Mouse (Mus musculus) brain, embryonic 18.5 days (tissue): Measurements from ENCODE around the gene Mcur1.

Experiments used
- DNase-seq: peaks from one replicate; pipeline ENCODE4 v3.0.0-alpha.2; 2012; ENCODE audit warnings: low read depth, low spot score

Mcur1 gene

DNA sequence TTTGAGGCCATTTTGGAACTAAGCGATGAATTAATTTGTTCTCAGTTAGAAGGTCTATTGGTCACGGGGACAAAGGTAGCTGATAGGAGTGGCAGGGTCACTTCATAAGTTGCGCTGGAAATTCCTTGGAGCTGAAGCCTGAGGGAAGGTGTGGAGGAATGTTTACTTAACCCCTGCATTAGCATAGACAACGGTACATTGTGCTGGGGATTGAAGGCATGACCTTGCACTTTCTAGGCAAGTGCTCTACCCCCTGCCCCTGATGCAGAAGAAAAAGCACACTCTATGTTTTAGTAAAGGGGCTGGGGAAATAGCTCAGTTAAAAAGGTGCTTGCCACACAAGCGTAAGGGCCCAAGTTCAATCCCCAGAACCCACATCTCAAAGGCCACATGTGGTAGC is 33.7 kb downstream of the Mcur1 start:
- DNase-seq = no peak

DNA sequence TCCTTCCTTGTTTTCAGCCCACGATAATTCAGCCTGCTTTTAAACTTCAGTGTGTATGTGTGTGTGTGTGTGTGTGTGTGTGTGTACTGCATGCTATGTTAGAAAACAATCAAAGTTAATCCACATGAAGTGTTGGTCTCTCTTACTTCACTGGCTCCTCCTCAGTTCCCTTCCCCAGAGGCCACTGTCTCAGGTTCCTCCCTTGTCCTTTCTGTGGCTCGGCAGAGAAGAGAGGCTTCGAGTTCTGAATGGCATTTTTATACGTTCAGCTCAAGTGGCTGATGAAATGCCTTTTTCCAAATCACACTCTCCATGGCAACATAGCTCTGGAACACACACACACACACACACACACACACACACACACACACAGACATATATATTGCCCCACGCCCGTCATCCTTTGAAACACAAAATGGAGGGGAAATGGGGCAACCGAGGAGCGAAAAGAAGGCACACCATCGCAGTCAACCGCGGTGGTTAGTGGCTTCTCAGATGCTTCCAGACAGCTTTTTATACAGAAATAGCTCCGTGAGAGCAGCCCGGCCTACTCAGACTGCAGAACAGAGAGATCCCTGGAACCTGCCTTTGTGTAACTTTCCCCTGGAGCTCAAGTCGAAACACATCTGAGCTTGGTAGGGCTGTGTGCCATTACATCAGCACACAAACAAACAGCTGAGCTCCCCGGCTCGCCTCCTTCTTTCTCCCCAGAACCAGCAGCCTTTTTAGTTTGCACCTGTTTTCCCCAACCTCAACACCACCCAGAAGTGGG is 34.4 kb downstream of the Mcur1 start:
- no peak for DNase-seq

DNA sequence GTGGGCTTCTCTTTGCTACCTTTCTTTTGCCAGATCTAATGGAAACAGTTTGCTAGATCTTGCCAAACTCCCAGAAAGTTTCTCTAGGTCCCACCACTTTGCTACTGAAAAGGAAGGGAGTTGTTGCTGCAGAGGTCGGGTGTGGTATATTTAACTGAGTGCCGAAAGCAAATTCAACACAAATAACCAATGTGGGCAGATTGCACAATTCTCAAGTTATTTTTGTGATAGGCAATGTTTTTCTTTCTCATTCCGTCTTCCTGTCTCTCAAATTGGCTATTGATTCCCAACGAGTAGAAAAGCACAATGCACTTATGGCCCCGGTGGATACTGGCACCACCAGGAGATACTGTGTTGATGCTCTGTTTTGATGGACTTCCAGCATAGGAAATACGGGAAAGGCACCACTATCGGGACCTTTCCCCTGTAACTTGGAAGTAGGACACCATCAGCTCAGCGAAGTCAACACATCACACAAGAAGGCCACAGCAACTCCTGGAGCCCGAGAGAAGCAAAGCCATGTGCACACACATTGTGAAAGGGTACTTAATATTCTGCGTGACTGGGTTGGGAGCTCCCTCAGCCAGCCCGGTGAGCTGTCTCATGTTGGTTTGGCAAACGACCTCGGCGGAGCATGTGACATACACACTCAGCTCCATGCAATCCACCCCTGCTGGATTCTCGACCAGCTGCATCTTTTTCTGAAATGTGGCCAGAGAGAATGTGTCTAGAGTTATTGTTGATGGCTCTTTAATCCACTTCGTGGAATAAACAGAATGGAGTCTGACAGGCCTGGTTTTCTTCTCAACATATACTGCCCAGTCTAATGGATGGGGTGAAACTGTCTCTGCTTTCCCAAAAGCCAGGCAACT is 35.3 kb downstream of the Mcur1 start:
- no peak for DNase-seq

DNA sequence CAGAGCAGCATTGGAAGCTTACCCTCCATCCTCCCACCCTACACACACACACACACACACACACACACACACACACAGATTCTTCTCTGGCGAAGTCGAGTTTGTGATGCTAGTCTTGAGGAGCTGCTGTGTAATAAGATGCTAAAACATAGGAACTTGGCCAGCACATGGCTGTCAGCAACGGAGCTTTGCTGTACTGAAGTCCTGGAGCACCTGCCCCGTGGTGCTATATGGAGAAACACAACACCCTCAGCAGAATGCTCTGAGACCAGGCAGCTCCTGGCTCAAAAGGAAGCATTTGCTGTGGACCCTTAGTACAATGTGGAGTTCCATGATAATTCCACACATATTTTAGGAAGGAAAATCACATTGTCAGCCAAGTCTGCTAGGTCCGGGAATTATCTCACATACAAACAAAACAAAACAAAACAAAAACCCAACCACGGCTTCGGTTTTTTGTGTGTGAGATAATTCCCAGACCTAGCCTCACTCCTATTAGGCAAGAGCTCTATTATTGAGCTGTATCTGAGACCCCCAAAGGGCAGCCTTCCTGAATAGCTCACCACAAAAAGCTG is 36.0 kb downstream of the Mcur1 start:
- DNase-seq = no peak

DNA sequence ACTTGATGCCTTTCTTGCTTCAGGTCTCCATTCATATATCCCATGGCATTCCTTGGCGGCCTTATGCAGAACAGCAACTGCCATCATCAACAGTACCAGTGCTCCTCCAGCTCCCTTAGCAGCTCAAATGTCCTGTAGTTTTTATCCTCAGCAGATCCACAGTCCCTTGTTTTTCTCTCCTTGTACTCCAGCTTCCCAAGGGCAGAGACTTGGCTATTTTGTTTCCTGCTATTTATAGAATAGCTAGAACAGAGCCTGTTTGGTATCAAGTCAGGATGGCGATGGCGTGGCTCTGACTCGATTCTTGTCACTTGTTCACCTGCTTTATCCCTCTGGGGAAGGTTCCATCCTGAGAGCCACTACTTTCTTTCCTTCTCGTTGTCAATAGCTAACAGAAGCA is 38.1 kb downstream of the Mcur1 start:
- DNase-seq = no peak

DNA sequence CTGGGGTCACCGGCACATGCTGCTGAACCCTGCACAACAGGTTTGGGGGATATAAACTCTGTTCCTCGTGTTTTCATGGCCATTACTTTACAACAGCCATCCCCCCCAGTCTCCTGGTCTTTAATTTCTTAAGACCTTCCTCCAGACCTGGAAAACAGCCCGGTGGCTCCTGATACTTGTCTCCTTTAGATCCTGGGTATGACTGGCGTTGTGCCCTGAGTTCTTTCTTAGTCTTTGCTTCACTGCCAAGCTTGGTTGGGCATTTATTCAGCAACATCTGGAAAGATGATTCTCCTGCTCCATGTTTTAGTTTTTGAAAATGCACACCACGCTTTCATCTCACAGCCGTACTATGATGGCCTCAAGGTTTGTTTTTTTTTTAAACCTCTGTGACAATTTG is 40.7 kb downstream of the Mcur1 start:
- no peak for DNase-seq

DNA sequence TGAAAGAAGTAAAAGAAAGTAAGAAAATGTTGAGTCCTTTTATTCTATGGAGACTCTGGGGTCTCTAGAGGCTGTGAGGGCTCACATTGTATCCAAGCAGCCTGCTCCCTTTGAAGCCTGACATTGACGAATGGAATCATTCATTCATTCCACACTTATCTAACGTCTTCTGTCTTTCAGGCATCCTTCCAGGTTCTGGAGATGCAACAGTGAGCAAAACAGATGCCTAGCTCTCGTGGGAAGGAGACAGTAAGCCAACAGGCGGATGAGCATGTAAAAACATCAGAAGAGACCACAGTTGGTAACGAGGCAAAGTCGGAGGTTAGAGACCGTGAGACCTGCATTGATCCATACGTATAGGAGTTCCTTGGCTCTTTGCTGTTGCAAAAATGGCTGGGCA is 42.6 kb downstream of the Mcur1 start:
- no peak for DNase-seq

DNA sequence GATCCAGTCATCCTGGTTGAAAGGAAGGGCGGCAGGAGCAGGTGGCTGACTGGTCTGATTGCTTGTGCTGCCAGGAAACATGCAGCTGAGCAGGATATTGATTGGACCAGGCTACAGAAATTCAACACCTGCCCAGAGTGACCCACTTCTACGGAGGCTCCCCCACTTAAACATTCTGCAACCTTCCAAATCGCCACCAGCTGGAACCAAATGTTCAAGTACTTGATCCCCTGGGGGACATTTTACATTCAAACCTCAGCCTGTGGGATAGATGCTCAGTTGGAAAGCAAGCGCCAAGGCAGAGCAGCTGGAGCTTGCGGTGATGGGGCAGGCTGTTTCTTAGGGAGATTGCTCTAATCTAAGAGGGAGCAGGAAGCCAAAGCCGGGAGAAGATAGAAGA is 43.1 kb downstream of the Mcur1 start:
- DNase-seq = no peak

DNA sequence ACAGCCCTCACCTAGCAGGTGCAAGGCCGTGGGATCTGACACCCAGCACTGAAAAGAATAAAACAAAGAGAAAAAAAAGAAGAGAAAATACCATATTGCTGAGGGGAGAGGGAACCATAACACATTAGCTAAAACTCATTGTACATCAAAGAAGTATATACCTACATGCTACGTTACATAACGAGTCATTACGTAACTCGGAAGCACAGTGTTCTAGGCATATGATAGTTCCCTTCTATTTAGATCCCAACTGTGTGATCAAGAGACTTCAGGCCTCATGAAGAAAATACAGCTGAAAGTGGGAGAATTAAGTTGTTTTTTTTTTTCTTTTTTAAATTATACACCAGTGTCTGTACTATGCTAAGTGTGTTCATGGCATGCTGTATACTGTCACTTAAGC is 43.9 kb downstream of the Mcur1 start:
- no peak for DNase-seq

DNA sequence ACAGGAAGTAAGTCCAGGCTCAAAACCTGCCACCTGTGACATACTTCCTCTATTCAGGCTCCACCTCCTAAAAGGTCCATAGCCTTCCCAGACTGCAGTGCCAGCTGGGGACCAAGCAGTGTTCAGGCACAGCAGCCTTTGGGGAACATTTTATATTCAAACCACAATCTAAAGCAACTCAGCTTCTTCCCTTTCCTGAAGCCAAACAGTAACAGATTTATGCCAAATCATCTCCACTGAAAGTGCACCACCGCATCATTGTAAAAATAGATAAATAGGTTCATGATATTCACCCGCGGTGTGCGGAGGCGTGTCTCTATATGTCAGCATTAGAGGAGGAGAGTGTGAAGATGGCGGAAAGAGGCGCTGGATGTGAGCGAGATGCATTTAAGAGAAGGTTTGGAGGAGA is 45.0 kb downstream of the Mcur1 start:
- DNase-seq = no peak

DNA sequence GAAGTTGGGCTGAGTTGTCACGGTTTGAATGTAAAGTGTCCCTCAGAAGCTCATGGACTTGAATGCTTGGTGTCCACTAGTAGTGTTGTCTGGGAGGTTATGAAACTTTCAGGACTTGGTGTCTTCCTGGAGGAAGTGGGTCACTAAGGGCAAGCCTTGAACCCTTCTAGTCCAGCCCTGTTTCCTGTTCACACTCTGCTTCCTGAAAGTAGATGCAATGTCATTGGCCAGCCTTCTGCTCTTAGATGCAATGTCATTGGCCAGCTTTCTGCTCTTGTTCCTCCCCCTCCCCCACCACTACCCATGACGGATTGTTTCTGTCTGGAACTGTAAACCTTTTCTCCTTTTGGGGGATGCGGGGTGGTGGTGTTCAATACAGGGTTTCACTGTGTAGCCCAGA is 47.3 kb downstream of the Mcur1 start:
- no peak for DNase-seq

DNA sequence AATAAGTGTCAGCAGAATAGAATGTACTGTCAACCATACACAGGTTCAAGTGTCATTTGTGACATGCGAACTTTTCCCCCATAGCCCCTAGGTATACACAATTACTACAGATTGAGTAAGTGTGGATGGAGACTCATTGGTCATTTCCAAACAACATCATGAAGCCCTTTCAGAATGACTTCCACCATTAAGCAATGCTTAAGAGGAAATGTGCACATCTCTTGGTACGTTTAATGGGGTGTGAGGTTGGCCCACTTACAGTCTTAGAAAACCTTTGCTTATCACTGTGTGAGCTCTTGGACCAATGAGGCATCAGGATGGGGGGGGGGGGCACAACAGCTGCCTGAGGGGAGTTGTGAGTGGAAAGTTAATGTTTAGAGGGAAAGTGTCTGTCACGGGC is 54.2 kb downstream of the Mcur1 start:
- DNase-seq = no peak

DNA sequence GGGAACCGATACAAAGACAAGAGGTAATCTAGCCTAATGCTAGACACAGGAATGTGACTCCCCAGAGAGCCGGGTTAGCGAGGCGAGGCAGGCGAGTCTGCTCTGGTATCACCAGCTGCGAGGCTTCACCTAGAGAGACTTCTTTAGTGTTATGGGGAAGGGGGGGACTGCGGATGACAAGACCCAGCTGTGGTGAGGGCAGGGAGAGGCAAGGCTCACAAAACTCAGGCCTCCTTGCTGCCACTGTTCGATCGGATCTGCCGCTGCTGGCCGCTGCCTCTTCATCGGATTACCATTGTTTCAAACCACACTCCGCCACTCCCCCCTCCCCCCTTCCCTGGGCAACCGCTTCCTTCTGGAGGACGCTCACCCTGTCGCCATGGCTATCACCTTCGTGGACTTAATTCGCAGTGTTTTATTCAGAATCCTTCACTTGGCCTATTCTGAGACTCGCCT is 56.6 kb downstream of the Mcur1 start:
- DNase-seq = no peak

DNA sequence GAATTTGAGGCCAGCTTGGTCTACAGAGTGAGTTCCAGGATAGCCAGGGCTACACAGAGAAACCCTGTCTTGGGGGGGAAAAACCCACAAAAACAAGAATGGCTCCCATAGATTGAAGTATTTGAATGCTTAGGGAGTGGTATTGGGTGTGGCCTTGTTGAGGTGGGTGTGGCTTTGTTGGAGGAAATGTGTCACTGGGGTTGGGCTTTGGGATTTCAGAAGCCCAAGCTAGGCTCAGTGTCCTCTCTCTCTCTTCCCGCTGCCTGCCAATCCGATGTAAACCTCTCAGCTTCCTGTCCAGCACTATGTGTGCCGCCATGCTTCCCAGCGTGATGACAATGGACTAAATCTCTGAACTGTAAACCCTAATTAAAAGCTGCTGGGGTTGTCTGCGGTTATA is 58.4 kb downstream of the Mcur1 start:
- DNase-seq = no peak

DNA sequence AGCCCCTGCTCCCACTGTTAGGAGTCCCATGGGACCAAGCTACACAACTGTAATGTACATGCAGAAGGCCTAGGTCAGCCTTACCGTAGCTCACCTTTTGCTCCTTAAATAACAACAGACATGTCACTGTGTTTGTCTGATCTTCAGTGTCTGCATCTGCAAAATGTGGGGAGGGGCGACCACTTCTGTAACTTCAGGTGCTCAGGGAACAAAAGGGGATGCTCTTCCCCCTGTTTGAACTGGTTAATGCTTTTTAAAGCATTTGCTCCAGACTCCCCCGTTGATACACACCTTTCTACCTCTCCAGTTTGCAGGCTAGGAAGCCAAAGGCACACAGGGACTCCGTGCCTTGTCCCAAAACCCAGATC is 59.5 kb downstream of the Mcur1 start:
- no peak for DNase-seq

DNA sequence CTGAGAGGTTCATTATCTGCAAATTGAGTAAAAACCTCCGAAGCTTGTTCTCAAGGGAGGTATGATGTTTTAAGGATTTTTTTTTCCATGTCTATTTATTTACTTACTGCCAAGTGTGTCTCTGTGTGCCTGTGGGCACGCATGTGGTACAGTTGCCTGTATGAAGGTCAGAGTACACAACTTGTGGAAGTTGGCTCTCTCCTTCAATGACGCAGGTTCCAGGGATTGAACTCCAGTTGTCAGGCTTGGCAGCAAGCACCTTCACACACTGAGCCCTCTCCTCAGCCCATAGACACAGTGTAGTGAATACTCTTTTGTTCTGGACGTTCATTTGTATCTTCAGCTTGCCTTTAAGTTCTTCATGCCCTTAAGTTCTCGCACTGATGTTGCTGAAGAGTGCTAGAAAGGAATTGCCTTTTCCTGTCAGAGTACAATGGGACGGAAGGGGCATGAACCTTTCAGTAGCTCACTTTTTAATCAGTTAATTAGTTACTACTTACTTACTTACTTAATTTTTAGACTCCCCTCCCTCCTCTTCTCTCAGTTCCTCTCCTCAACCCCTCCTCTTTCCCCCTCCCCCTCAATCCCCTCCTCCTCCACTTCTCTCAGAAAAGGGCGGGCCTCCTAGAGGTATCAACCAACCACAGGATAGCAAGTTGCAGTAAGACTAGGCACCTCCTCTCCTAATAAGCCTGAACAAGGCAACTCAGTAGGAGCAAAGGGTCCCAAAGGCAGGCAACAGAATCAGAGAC is 60.1 kb downstream of the Mcur1 start:
- no peak for DNase-seq

DNA sequence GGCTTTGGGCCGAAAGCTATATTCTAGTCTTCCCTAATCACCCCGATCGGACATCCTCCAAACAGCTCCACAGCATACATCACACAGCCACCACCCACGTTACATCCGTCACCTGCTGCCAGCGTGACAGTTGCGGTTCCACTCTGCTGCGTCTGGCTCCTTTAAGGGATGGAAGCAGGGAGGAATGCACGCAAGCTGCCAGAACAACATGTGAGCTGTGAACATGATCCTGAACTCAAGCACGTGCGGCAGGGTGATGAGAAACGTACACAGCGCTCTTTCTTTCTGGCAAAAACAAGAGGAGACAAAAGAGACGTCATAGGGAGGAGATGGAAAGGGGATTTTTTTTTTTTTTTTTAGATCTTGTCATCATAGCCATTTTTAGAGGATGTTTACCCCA is 61.1 kb downstream of the Mcur1 start:
- no peak for DNase-seq

DNA sequence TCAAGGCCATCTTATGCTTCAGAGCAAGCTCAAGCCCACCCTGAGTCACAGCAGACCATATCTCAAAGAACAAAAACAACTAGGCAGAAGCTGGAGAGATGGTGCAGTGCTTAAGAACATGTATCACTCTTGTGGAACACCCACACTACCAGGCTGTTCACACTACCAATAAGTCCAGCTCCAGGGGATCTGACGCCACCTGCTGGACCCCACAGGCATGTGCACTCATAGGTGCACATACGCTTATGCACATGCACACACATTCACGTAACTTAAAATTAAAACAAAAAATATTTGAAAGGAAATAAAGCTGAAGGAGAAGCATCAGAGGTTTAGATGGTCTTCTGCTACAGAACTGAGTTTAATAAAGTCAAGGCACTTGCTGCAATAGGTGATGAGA is 62.2 kb downstream of the Mcur1 start:
- DNase-seq = no peak

DNA sequence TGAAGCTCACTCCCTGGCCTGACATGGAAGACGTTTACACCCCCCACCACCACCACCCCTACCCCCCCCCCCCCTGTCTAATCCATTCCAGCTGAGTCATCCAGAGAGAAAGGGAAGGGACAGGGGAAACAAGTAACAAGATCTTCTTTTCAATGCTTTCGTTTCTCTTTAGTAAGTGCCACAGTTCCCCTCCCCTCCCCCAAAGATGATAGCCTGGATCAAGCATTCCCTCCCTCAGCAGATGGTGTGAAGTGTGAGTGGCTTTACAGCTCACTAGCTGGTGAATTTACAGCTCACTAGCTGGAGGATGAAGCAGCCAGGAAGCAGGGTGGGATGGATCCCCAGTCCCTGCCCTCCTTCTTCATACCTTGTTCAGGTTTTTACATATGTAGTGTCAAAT is 63.3 kb downstream of the Mcur1 start:
- DNase-seq = no peak

DNA sequence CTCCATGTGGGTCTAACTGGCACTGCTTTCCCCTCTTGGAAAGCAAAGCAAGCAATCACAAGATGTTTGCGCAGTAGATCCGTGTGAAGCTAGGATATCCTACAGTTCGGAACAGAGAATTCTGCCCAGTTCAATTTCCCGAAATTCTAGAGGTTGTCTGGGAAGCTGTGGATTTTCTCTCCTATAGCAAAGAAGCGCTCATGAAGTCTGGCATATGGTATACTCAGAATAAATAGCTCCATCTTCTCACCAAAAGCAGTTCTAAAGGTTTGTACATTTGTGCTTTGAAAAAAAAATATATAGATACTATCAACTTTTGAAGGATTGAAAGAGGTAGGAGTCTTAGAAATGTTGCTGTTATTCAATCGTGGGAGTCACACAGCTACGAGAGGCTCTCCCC is 64.3 kb downstream of the Mcur1 start:
- no peak for DNase-seq

DNA sequence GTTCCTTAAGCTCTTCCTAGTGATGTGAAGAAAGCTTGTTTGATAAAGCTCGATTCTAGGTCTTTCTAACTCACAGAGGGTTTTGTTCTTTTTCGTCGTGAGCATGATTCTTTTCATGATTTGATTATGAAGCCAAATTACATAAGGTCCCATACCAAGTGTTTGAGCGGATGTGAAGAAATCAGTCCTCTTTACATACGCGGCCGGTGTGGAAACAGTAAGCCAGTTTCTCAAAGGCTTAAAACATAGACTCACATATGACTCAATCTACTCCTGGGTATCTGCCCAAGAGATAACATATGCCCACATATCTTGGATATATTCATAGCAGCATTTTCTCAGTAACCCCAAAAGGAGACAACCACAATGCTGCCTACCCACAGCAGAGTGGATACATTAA is 66.3 kb downstream of the Mcur1 start:
- no peak for DNase-seq

DNA sequence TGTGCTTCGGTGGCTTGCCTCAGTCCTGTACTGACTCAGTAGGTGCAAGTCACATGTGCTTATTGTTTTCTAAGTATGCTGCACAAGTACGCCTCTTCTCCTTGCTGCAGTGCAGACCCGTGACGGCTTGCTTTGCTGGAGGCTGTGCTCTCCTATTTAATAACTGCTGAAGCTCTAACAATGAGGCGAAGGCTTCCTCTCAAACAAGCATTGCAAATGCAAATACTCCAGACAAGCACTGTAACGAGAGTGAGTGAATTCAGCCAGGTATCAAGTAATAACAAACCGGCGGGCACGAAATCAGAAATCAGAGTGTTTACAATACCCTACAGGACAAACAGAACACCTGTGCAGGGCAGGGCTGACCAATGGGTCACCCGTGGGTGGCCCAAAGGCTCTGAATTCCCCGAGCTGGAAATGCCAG is 66.9 kb downstream of the Mcur1 start:
- DNase-seq = no peak
